Mouse (Mus musculus) kidney, adult 2 months (tissue): Measurements from ENCODE around the gene Oard1.
A peak's percentile ranks its signal among the peaks of the same experiment; 100 is the strongest.

Source experiments
- CTCF ChIP-seq: fragments of 200-500 bp; conservative IDR thresholded peaks from 2 replicates; pipeline ENCODE4 v1.5.1; 2011; ENCODE audit warnings: low read depth, mild to moderate bottlenecking, control low read depth, low read length, moderate library complexity, mixed read lengths; ENCODE audit not compliant: insufficient read depth, insufficient read length
- POLR2A ChIP-seq: fragments of 200-500 bp; IDR thresholded peaks from one replicate; pipeline ENCODE4 v1.6.1; 2011; ENCODE audit warnings: low read depth, low read length, control low read depth

GRCm38 (mm10) chr17:48453489-48453888 lies 43.7 kb downstream of the Oard1 start:
- TF ChIP-seq POLR2A, result no peak
- TF ChIP-seq CTCF, result peak; percentile 42
